Mouse (Mus musculus) ES-E14 (cell line): ENCODE data around the gene Acpp.

Source experiments
- CHD2 ChIP-seq: IDR thresholded peaks from 2 replicates; pipeline ENCODE4 v1.6.1; 2014; ENCODE audit warnings: mild to moderate bottlenecking, low read depth, low read length, inconsistent platforms
- ZNF384 ChIP-seq: IDR thresholded peaks from 2 replicates; pipeline ENCODE4 v1.6.1; 2012; ENCODE audit warnings: low read depth, low read length, inconsistent platforms

- no peak for TF ChIP-seq CHD2
- TF ChIP-seq ZNF384 = no peak
These were observed 38.0 kb upstream of the Acpp start for GRCm38 (mm10) chr9:104375573-104375972.
